Mouse (Mus musculus) B cell, adult 2 months (primary cell): ENCODE results near the gene 6430550D23Rik.

Source experiments
- DNase-seq, 2 experiments: peaks; one replicate each; pipeline ENCODE4 v3.0.0; 2022

6430550D23Rik gene

GRCm38 (mm10) chr2:156007888-156008532, at the start of gene 6430550D23Rik, which contains the start of gene Ergic3:
6430550D23Rik (minus strand) TSS chr2:156007977.
Ergic3 (plus strand) TSS chr2:156008045.
- peak; percentile 99 to 100 for DNase-seq

- no peak for DNase-seq
Measured at GRCm38 (mm10) chr2:156052816-156053215, 45.0 kb upstream of the 6430550D23Rik start, which contains the start of gene Fer1l4. Fer1l4 (minus strand) TSS chr2:156052947.

- DNase-seq = peak; percentile 21 to 29
Measured at GRCm38 (mm10) chr2:156047929-156048328, 40.2 kb upstream of the 6430550D23Rik start.

GRCm38 (mm10) chr2:156042903-156043302, 35.1 kb upstream of the 6430550D23Rik start:
- no peak for DNase-seq

- DNase-seq = no peak
Measured at GRCm38 (mm10) chr2:156039390-156039789, 31.6 kb upstream of the 6430550D23Rik start.

- DNase-seq = no peak
Measured at GRCm38 (mm10) chr2:156025482-156025881, 17.7 kb upstream of the 6430550D23Rik start.

- DNase-seq = no peak
Measured at GRCm38 (mm10) chr2:156021765-156022164, 14.0 kb upstream of the 6430550D23Rik start.

- DNase-seq = no peak
Measured at GRCm38 (mm10) chr2:156021219-156021618, 13.4 kb upstream of the 6430550D23Rik start.

- no peak for DNase-seq
Measured at GRCm38 (mm10) chr2:156018106-156018505, 10.3 kb upstream of the 6430550D23Rik start.

- peak; percentile 45 to 52 for DNase-seq
Measured at GRCm38 (mm10) chr2:156005393-156005792, 2.4 kb downstream of the 6430550D23Rik start.

- no peak for DNase-seq
Measured at GRCm38 (mm10) chr2:155991863-155992321, 15.9 kb downstream of the 6430550D23Rik start.

GRCm38 (mm10) chr2:155991151-155991550, 16.6 kb downstream of the 6430550D23Rik start:
- no peak for DNase-seq

- no peak for DNase-seq
Measured at GRCm38 (mm10) chr2:155989085-155989484, 18.7 kb downstream of the 6430550D23Rik start.

- DNase-seq = no peak
Measured at GRCm38 (mm10) chr2:155987131-155987530, 20.6 kb downstream of the 6430550D23Rik start.

- no peak for DNase-seq
Measured at GRCm38 (mm10) chr2:155985776-155986175, 22.0 kb downstream of the 6430550D23Rik start.

GRCm38 (mm10) chr2:155979328-155979991, 28.3 kb downstream of the 6430550D23Rik start:
- peak; percentile 79 to 83 for DNase-seq

- DNase-seq = peak; percentile 30 to 37
Measured at GRCm38 (mm10) chr2:155974087-155974731, 33.6 kb downstream of the 6430550D23Rik start.

GRCm38 (mm10) chr2:155973348-155973747, 34.4 kb downstream of the 6430550D23Rik start:
- DNase-seq = no peak

GRCm38 (mm10) chr2:155962991-155963390, 44.8 kb downstream of the 6430550D23Rik start:
- no peak for DNase-seq

GRCm38 (mm10) chr2:155961862-155962261, 45.9 kb downstream of the 6430550D23Rik start:
- DNase-seq = peak; percentile 24 to 29

- no peak for DNase-seq
Measured at GRCm38 (mm10) chr2:155959981-155960380, 47.8 kb downstream of the 6430550D23Rik start.

- peak; percentile 90 to 91 for DNase-seq
Measured at GRCm38 (mm10) chr2:155956134-155957059, 51.4 kb downstream of the 6430550D23Rik start, which contains the start of gene Cep250. Cep250 (plus strand) TSS chr2:155956458.
